Mouse (Mus musculus): ENCODE measurements around the gene Gm20388.

DNA sequence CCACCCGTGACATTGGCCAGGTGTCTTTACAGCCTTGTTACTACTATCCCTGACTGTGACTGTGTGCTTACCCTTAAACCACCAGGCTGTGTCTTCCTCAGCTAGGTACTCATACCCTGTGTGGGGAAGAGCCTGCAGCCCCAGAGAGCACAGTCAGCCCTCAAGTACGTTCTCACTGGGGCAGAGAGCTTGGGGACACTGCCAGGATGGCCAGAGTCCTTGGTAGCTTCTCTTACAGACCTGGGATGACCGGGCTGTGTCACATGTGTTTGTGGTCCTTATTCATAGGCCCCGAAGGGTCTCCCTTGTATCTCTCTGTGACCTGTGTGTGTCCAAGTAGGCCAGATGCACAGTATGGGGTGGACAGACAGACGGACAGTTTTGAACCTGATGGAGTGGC lies 350.0 kb downstream of the Gm20388 start:
- no peak for TF ChIP-seq TAL1 (IDR thresholded peaks at IDR 0.05; ENCODE audit: low read length)
- no peak for TF ChIP-seq GATA1 (IDR thresholded peaks at IDR 0.05; ENCODE audit: low read length)

Measured in erythroblast, embryonic 14.5 days (primary cell).